Mouse (Mus musculus) heart, embryonic 11.5 days (tissue): ENCODE results near the gene Cd83. TPM values are rescaled to one million over a fixed set of nuclear protein-coding genes. Genes with fewer than 3 reads are reported as not detected.
A peak's percentile ranks its signal among the peaks of the same experiment; 100 is the strongest.

Source experiments
- ATAC-seq: fragments of 200-750 bp; cut with Nextera tagmentation; replicated peaks from 2 replicates; pipeline ENCODE4 v1.8.0; 2017; ENCODE audit warnings: moderate library complexity; ENCODE audit not compliant: insufficient number of reproducible peaks, low FRiP score, low TSS enrichment
- H3K27ac ChIP-seq: fragments of 300-500 bp; sonication (generic); 2 replicates; pipeline ENCODE4 v1.5.1; 2014; ENCODE audit warnings: mild to moderate bottlenecking, low read depth, low read length
- H3K27me3 ChIP-seq: fragments of 300-500 bp; sonication (generic); 2 replicates; pipeline ENCODE4 v1.6.1; 2014; ENCODE audit warnings: mild to moderate bottlenecking, low read length, mixed read lengths; ENCODE audit not compliant: control insufficient read depth, insufficient read depth
- H3K36me3 ChIP-seq: fragments of 300-500 bp; sonication (generic); 2 replicates; pipeline ENCODE4 v1.6.1; 2014; ENCODE audit warnings: mild to moderate bottlenecking, low read length, moderate library complexity, mixed read lengths; ENCODE audit not compliant: control insufficient read depth, insufficient read depth
- H3K4me1 ChIP-seq: fragments of 300-500 bp; sonication (generic); 2 replicates; pipeline ENCODE4 v1.6.1; 2014; ENCODE audit warnings: low read length; ENCODE audit not compliant: control insufficient read depth, insufficient read depth
- H3K4me2 ChIP-seq: fragments of 300-500 bp; sonication (generic); 2 replicates; pipeline ENCODE4 v1.6.1; 2014; ENCODE audit warnings: mild to moderate bottlenecking, moderate library complexity
- H3K4me3 ChIP-seq: fragments of 300-500 bp; sonication (generic); 2 replicates; pipeline ENCODE4 v1.5.1; 2014; ENCODE audit warnings: low read depth, low read length
- H3K9ac ChIP-seq: fragments of 300-500 bp; sonication (generic); 2 replicates; pipeline ENCODE4 v1.6.1; 2014; ENCODE audit warnings: mild to moderate bottlenecking, low read depth, low read length, moderate library complexity
- H3K9me3 ChIP-seq: fragments of 300-500 bp; sonication (generic); replicated peaks from 2 replicates; pipeline ENCODE4 v1.6.1; 2016; ENCODE audit warnings: low read length; ENCODE audit not compliant: control insufficient read depth
- WGBS: fragments of 180-500 bp; shearing (Covaris S2); extraction: QIAGEN DNeasy Blood & Tissue Kit; methylation state at CpG from one replicate; pipeline ENCODE4 v1.1.7; 2014; ENCODE audit not compliant: insufficient replicate concordance; 5-methylcytosine and 5-hydroxymethylcytosine counted together
- polyA plus RNA-seq: library from polyadenylated mRNA; unstranded; fragments of >200 nt; fragmentation: Nextera tagmentation; extraction: Ambion mirVana; gene quantifications from 2 replicates; pipeline ENCODE4 v1.2.1, GENCODE M21; 2014

The Cd83 gene
- polyA plus RNA-seq, 1 experiment from 2014 or later = 2.2 TPM

DNA sequence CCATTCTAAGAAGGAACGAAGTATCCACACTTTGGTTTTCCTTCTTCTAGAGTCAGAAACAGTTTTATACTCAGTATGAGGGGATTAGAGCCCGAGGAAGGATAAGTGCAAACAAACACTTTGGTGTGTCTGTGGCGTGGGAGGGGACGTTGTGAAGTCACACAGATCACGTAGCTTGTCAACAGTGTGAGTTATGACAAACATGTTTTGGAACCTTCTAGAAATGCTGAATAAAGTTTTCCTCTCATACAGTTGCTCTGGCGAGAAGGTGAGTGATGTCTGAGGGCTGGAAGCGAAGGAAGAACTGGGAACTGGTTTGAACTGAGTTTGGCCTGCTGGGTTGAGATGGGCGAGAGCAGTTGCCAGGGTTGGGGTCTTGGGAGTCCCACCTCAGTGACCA lies 4.5 kb upstream of the Cd83 start:
- Histone ChIP-seq H3K27ac (no peak overlapping the region), H3K4me2 (no peak overlapping the region), H3K27me3 (peaks cover 6% of the 10 kb centered on the region), H3K9me3 (no peaks in the 10 kb centered on the region), H3K36me3 (no peaks in the 10 kb centered on the region), H3K4me1 (0 out of 2 replicates have a peak, but pooled peaks cover 4% of the 10 kb centered on the region), H3K9ac (no peak overlapping the region), H3K4me3 (no peak overlapping the region)
- WGBS = 79% methylated on average over 8 of the region's 8 CpGs
- ATAC-seq = no peak

DNA sequence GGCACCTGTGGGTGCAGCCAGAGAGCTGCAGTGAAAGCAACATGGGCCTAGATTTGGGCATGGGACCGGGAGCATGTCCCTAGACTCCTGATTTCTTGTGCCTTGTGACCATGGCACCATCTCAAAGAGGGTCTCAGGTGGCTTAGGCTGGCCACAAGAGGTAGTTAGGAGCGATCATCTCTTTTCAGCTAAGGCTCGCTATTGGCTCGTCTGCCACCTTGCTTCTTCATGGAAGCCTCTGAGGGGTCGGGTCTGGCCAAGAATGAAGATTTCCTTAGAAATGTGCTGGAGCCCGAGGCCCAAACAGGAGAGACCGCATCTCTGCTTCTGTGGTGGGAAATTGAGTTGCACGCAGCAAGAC lies 1.1 kb downstream of the Cd83 start:
- Histone ChIP-seq H3K27me3 (peaks cover 14% of the 10 kb centered on the region), H3K9me3 (no peaks in the 10 kb centered on the region), H3K4me2 (peak overlapping the region; percentile 96), H3K36me3 (no peaks in the 10 kb centered on the region), H3K4me1 (0 out of 2 replicates have a peak, but pooled peaks cover 4% of the 10 kb centered on the region), H3K27ac (no peak overlapping the region), H3K9ac (no peak overlapping the region), H3K4me3 (peak overlapping the region; percentile 53)
- ATAC-seq = no peak
- 48% methylated on average over 8 of the region's 8 CpGs for WGBS

DNA sequence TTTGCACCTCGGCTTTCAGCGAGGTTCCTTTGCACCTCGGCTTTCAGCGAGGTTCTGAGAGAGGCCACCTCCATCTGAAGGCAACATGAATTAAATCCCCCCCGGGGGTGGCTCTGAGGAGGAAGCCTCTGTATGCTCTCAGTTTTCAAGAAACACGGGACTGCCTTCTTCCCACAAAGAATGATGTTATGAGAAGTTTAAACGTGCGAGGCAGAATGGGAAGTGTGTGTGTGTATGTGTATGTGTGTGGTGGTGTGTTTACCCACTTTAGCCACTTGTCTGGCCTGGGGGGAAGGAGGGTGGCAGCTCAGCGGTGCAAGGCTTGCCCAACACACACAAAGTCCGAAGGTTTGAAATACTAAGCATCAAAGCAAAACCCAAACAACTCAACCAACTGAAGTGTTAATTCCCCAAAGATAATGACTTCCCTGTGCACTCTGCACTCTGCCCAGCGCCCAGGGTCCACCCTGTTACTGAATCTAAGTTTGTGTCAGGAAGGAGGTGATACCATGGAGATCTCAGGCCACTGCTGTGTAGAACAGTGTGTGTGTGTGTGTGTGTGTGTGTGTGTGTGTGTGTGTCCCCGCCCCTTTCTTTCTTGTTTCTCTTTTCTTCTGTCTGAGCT lies 1.7 kb downstream of the Cd83 start:
- WGBS = 40% methylated on average over 12 of the region's 12 CpGs
- Histone ChIP-seq H3K4me2 (no peak overlapping the region), H3K36me3 (no peaks in the 10 kb centered on the region), H3K4me3 (no peak overlapping the region), H3K9ac (no peak overlapping the region), H3K27me3 (peaks cover 14% of the 10 kb centered on the region), H3K9me3 (no peaks in the 10 kb centered on the region), H3K4me1 (0 out of 2 replicates have a peak, but pooled peaks cover 4% of the 10 kb centered on the region), H3K27ac (no peak overlapping the region)
- ATAC-seq = no peak

DNA sequence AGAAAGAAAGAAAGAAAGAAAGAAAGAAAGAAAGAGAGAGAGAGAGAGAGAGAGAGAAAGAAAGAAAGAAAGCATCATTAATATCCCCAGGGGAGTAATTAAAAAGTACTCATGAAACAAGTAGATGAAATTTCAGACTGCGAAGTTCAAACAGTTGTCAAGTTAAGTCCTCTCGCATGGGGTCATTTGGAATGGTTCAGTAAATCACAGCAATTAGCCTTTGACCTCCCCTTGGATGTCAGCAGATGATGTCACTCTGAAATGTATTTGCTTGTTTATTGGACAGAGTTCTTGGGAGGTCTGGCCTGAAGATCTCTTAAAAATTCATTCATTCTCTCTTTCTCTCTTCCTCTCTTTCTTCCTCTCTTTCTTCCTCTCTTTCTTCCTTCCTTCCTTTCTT lies 2.7 kb downstream of the Cd83 start:
- ATAC-seq = no peak
- Histone ChIP-seq H3K9ac (no peak overlapping the region), H3K9me3 (no peaks in the 10 kb centered on the region), H3K36me3 (no peaks in the 10 kb centered on the region), H3K4me3 (no peak overlapping the region), H3K27me3 (peaks cover 14% of the 10 kb centered on the region), H3K4me1 (0 out of 2 replicates have a peak, but pooled peaks cover 4% of the 10 kb centered on the region), H3K4me2 (no peak overlapping the region), H3K27ac (no peak overlapping the region)
- WGBS = 66% methylated on average over 2 of the region's 2 CpGs

DNA sequence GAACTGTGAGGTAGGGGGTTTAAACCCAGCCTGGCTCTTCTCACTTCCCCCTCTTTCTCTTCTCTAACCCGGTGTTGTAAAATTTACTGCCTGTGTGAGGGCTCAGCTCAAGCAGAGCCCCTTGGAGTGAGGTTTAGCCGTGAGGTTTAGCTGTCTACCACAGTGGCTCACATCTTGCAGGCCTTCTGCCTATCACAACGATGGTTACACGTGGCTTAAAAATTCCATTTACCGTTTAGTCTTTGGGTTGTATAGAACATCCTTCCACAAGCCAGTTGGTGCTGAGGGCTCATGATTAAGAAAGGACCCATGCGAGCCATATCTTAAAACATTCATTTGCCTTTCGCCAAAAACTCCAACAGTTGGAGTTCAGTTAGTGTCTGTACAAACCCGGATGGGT lies 3.5 kb downstream of the Cd83 start:
- WGBS = 76% methylated on average over 8 of the region's 8 CpGs
- H3K9me3 ChIP-seq = no peaks in the 10 kb centered on the region
- peaks cover 14% of the 10 kb centered on the region for H3K27me3 ChIP-seq
- H3K4me1 ChIP-seq = 0 out of 2 replicates have a peak, but pooled peaks cover 4% of the 10 kb centered on the region
- no peak for ATAC-seq
- no peak overlapping the region for H3K9ac ChIP-seq
- no peaks in the 10 kb centered on the region for H3K36me3 ChIP-seq
- H3K4me2 ChIP-seq = no peak overlapping the region
- H3K4me3 ChIP-seq = no peak overlapping the region
- H3K27ac ChIP-seq = no peak overlapping the region

DNA sequence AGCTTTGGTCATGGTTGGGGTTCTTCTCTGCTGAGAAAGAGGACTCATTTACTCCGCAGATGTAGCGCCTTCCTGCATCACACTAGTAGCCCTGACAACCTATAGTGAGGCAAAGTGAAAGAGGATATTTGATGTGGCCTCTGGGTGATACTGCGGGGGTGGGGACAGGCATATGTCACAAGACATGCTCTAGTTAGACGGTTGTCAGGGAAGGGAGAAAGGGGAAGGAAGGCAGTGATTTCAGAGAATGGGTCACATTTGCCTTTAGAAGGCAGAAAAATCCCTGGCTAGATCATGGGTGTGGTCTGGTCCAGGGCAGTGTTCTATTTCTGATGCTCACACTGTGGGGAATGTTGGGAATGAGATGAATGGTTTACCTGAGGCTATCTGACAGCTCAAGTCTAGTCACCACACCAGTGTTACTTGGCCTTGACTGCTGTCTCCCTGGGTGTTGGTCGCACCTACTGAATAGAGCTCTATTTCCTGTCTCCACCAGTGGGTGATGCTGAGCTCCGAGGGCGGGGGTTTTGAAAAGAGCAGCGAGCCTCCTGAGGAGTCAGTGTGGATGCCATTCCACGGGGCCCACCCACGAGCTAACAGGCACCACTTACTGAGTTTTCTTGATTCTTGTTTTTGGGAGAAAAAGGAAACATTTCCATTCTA lies 4.5 kb downstream of the Cd83 start:
- Histone ChIP-seq H3K9ac (no peak overlapping the region), H3K4me1 (0 out of 2 replicates have a peak, but pooled peaks cover 3% of the 10 kb centered on the region), H3K27me3 (peaks cover 11% of the 10 kb centered on the region), H3K9me3 (no peaks in the 10 kb centered on the region), H3K4me2 (no peak overlapping the region), H3K27ac (no peak overlapping the region), H3K36me3 (no peaks in the 10 kb centered on the region), H3K4me3 (no peak overlapping the region)
- ATAC-seq = no peak
- 66% methylated on average over 10 of the region's 10 CpGs for WGBS

DNA sequence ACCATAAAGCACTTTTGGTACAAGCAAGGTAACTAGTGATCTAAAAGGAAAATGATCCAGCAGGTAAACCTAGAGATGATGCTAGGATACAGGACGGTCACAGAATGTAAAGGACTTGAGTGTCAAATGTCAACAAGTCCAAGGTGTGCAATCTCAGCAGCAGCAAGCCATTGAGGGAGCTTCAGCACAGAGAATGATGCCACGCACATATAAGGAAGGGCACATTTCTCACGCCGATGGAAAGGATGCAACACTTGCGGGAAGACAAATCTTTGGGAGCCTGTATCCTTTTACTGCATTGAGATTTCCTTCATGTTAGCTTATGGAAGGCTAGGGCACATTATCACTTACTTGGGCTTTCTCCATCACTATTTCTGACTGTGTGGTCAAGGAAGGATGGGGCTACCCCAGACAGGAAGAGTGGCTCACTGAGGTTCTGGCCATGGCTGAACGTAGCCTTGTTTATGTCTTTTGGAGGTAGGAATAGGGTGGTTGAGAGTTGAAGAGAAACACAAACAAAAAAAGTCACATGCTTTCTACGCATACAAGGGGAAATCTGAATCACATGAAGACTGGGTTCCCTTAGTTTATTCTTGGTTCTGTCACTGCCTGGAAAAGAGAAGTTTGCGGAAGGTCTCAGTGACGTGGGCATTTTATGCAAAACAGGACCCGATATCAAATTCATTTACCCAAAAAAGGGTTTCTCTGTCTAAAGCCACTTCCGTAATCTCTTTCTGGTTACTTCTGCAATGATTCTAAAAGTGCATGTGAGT lies 5.8 kb downstream of the Cd83 start:
- H3K36me3 ChIP-seq = no peaks in the 10 kb centered on the region
- peaks cover 5% of the 10 kb centered on the region for H3K27me3 ChIP-seq
- WGBS = 81% methylated on average over 11 of the region's 11 CpGs
- no peaks in the 10 kb centered on the region for H3K4me1 ChIP-seq
- ATAC-seq = no peak
- no peak overlapping the region for H3K27ac ChIP-seq
- no peak overlapping the region for H3K4me2 ChIP-seq
- H3K4me3 ChIP-seq = no peak overlapping the region
- H3K9me3 ChIP-seq = no peaks in the 10 kb centered on the region
- H3K9ac ChIP-seq = no peak overlapping the region

DNA sequence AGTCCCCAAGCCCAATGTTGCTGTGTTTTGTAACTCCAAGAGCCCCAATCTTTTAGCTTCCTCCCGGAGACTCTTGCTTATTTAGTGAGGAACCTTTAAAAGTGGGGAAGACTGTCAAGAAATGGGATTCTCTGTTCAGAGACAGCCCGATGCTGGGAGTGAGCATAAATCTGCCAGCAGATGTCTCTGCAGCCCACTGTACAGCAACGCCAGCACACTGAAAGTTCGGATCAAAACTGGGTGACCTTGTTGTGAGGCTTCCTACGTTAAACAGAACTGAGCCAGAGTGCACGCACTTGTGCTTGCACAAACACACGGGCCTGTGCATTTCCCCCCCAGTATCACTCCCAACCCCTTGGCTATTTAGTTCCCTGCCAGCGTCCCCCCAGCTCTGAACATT lies 10.8 kb downstream of the Cd83 start:
- Histone ChIP-seq H3K27ac (no peak overlapping the region), H3K27me3 (no peaks in the 10 kb centered on the region), H3K4me3 (no peak overlapping the region), H3K36me3 (no peaks in the 10 kb centered on the region), H3K4me2 (no peak overlapping the region), H3K4me1 (0 out of 2 replicates have a peak, but pooled peaks cover 3% of the 10 kb centered on the region), H3K9me3 (no peaks in the 10 kb centered on the region), H3K9ac (no peak overlapping the region)
- ATAC-seq = no peak
- 44% methylated on average over 8 of the region's 8 CpGs for WGBS
